Mouse (Mus musculus): ENCODE measurements at regions not wholly inside any gene's neighbourhood (a gene's known extent, or its start where the extent isn't known, plus 50 kb on each side); places are given as distances from the start of the nearest gene placed in this dataset.
"Not testable (repeated sequence)": the region's sequence is repeated elsewhere in the genome, so short reads cannot be mapped to it uniquely, and the experiment has no call there.

- not testable (repeated sequence) for DNase-seq (ENCODE audit: low spot score in 2 of 2)
These were observed 143.5 kb upstream of the Tacstd2 start for GRCm38 (mm10) chr6:67679106-67679505.

- DNase-seq (ENCODE audit: low spot score in 2 of 2) = not testable (repeated sequence)
These were observed 139.1 kb upstream of the Tacstd2 start for GRCm38 (mm10) chr6:67674717-67675116.

GRCm38 (mm10) chr6:67673316-67673715, 137.7 kb upstream of the Tacstd2 start:
- not testable (repeated sequence) for DNase-seq (ENCODE audit: low spot score in 2 of 2)

GRCm38 (mm10) chr6:67668073-67668472, 132.5 kb upstream of the Tacstd2 start:
- DNase-seq (ENCODE audit: low spot score in 2 of 2) = not testable (repeated sequence)

GRCm38 (mm10) chr6:67631617-67632016, 96.0 kb upstream of the Tacstd2 start:
- no peak for DNase-seq (ENCODE audit: low spot score in 2 of 2)

- no peak for DNase-seq (ENCODE audit: low spot score in 2 of 2)
These were observed 74.8 kb upstream of the Tacstd2 start for GRCm38 (mm10) chr6:67610402-67610801.

- not testable (repeated sequence) for DNase-seq (ENCODE audit: low spot score in 2 of 2)
These were observed 73.9 kb upstream of the Tacstd2 start for GRCm38 (mm10) chr6:67609461-67609860.
